Mouse (Mus musculus) CH12.LX (cell line): ENCODE data around the gene Cyth4. TPM values are rescaled to one million over a fixed set of nuclear protein-coding genes. Genes with fewer than 3 reads are reported as not detected.

ENCODE experiments used
- DNase-seq: peaks from one replicate; pipeline ENCODE4 v3.0.0-alpha.2; 2013; ENCODE audit errors: extremely low read depth
- H3K27ac ChIP-seq: 2 replicates; pipeline ENCODE4 v1.5.1; 2012; ENCODE audit warnings: low read depth, mild to moderate bottlenecking, control low read depth, moderate library complexity; ENCODE audit not compliant: insufficient read depth
- H3K27me3 ChIP-seq: replicated peaks from 2 replicates; pipeline ENCODE3; 2012; ENCODE audit warnings: inconsistent platforms
- H3K36me3 ChIP-seq, 2 experiments: replicated peaks in 1 of 2; 2 replicates each; pipeline versions ENCODE3 to v1.6.1; 2012; ENCODE audit warnings: inconsistent platforms in 1 of 2, low read length in 1 of 2, mild to moderate bottlenecking in 1 of 2, mixed read lengths in 1 of 2, moderate library complexity in 1 of 2; ENCODE audit not compliant: control insufficient read depth in 1 of 2, insufficient read depth in 1 of 2
- H3K4me1 ChIP-seq, 2 experiments: 2 replicates each; pipeline ENCODE4 v1.6.1; 2012; ENCODE audit warnings: inconsistent platforms in 1 of 2, moderate library complexity in 1 of 2; ENCODE audit not compliant: insufficient read depth in 2 of 2, control insufficient read depth in 1 of 2
- H3K4me2 ChIP-seq: 2 replicates; pipeline ENCODE4 v1.6.1; 2012; ENCODE audit warnings: low read depth, mild to moderate bottlenecking, control low read depth; ENCODE audit not compliant: poor library complexity, insufficient read depth, severe bottlenecking
- H3K4me3 ChIP-seq, 3 experiments: fragments of 150-350 bp in 1 of 3; sonication (generic) in 1 of 3; replicated peaks in 1 of 3; 2 replicates each; pipeline versions ENCODE3 to v1.5.1; 2011 to 2012; ENCODE audit warnings: low read depth in 2 of 3, low read length in 2 of 3, mild to moderate bottlenecking in 2 of 3, moderate library complexity in 2 of 3, control low read depth in 1 of 3, improper control_type of control experiment in 1 of 3, inconsistent platforms in 1 of 3, mixed read lengths in 1 of 3; ENCODE audit not compliant: poor library complexity in 1 of 3
- H3K79me2 ChIP-seq: replicated peaks from 2 replicates; pipeline ENCODE4 v1.6.1; 2012; ENCODE audit warnings: mild to moderate bottlenecking, moderate library complexity; ENCODE audit not compliant: control insufficient read depth, poor library complexity, insufficient read depth, severe bottlenecking; ENCODE audit errors: extremely low read depth
- H3K9ac ChIP-seq: 2 replicates; pipeline ENCODE4 v1.6.1; 2012; ENCODE audit warnings: low read depth, mild to moderate bottlenecking, control low read depth, moderate library complexity; ENCODE audit not compliant: insufficient read depth
- H3K9me3 ChIP-seq: replicated peaks from 2 replicates; pipeline ENCODE3; 2012; ENCODE audit warnings: low read length, inconsistent platforms, mixed read lengths
- BHLHE40 ChIP-seq: IDR thresholded peaks from 2 replicates; pipeline ENCODE4 v1.6.1; 2011; ENCODE audit warnings: mild to moderate bottlenecking, low read depth, low read length, improper control_type of control experiment
- CHD1 ChIP-seq: IDR thresholded peaks from 2 replicates; pipeline ENCODE4 v1.6.1; 2012; ENCODE audit warnings: low read depth, low read length, improper control_type of control experiment, inconsistent platforms
- CHD2 ChIP-seq: IDR thresholded peaks from 2 replicates; pipeline ENCODE4 v1.6.1; 2011; ENCODE audit warnings: low read length, improper control_type of control experiment
- CTCF ChIP-seq, 2 experiments: IDR thresholded peaks in 1 of 2; conservative IDR thresholded peaks in 1 of 2; 2 replicates each; pipeline ENCODE4 v1.5.1; 2011 to 2012; ENCODE audit warnings: low read depth in 2 of 2, low read length in 2 of 2, improper control_type of control experiment in 1 of 2, inconsistent platforms in 1 of 2, mild to moderate bottlenecking in 1 of 2, moderate library complexity in 1 of 2
- E2F4 ChIP-seq: IDR thresholded peaks from 2 replicates; pipeline ENCODE4 v1.6.1; 2011; ENCODE audit warnings: low read depth, low read length, improper control_type of control experiment; ENCODE audit not compliant: insufficient replicate concordance
- ELF1 ChIP-seq: IDR thresholded peaks from 2 replicates; pipeline ENCODE4 v1.6.1; 2014; ENCODE audit warnings: low read depth, mild to moderate bottlenecking, inconsistent platforms, low read length, improper control_type of control experiment
- EP300 ChIP-seq: IDR thresholded peaks from 2 replicates; pipeline ENCODE4 v1.6.1; 2011; ENCODE audit warnings: low read length, improper control_type of control experiment
- ETS1 ChIP-seq: conservative IDR thresholded peaks from 2 replicates; pipeline ENCODE4 v1.6.1; 2012; ENCODE audit warnings: low read depth, mild to moderate bottlenecking, inconsistent platforms, low read length, improper control_type of control experiment, moderate library complexity
- HCFC1 ChIP-seq: IDR thresholded peaks from 2 replicates; pipeline ENCODE4 v1.6.1; 2012; ENCODE audit warnings: low read depth, mild to moderate bottlenecking, inconsistent platforms, low read length, improper control_type of control experiment
- IRF4 ChIP-seq: IDR thresholded peaks from 2 replicates; pipeline ENCODE4 v1.6.1; 2014; ENCODE audit warnings: low read depth, mild to moderate bottlenecking, inconsistent platforms, low read length, improper control_type of control experiment
- JUN ChIP-seq: IDR thresholded peaks from 2 replicates; pipeline ENCODE4 v1.6.1; 2011; ENCODE audit warnings: low read depth, mild to moderate bottlenecking, low read length, improper control_type of control experiment, moderate library complexity; ENCODE audit not compliant: insufficient read depth
- JUND ChIP-seq: conservative IDR thresholded peaks from 2 replicates; pipeline ENCODE4 v1.6.1; 2011; ENCODE audit warnings: low read depth, low read length, improper control_type of control experiment
- KAT2A ChIP-seq: IDR thresholded peaks from 2 replicates; pipeline ENCODE4 v1.6.1; 2012; ENCODE audit warnings: low read length, improper control_type of control experiment, inconsistent platforms; ENCODE audit not compliant: insufficient replicate concordance
- MAFK ChIP-seq: IDR thresholded peaks from 2 replicates; pipeline ENCODE4 v1.6.1; 2011; ENCODE audit warnings: low read length, improper control_type of control experiment; ENCODE audit not compliant: insufficient replicate concordance
- MAX ChIP-seq: IDR thresholded peaks from 2 replicates; pipeline ENCODE4 v1.6.1; 2011; ENCODE audit warnings: low read length, improper control_type of control experiment
- MAZ ChIP-seq: IDR thresholded peaks from 2 replicates; pipeline ENCODE4 v1.6.1; 2012; ENCODE audit warnings: low read depth, mild to moderate bottlenecking, inconsistent platforms, low read length, improper control_type of control experiment, moderate library complexity
- MEF2A ChIP-seq: IDR thresholded peaks from 2 replicates; pipeline ENCODE4 v1.6.1; 2014; ENCODE audit warnings: low read depth, mild to moderate bottlenecking, inconsistent platforms, low read length, improper control_type of control experiment, borderline replicate concordance
- MXI1 ChIP-seq: IDR thresholded peaks from 2 replicates; pipeline ENCODE4 v1.6.1; 2011; ENCODE audit warnings: mild to moderate bottlenecking, low read depth, low read length, improper control_type of control experiment
- NELFE ChIP-seq: IDR thresholded peaks from 2 replicates; pipeline ENCODE4 v1.6.1; 2011; ENCODE audit warnings: low read depth, low read length, improper control_type of control experiment
- NRF1 ChIP-seq: IDR thresholded peaks from 2 replicates; pipeline ENCODE4 v1.6.1; 2014; ENCODE audit warnings: low read depth, mild to moderate bottlenecking, inconsistent platforms, low read length, improper control_type of control experiment, moderate library complexity
- PAX5 ChIP-seq: IDR thresholded peaks from 2 replicates; pipeline ENCODE4 v1.6.1; 2012; ENCODE audit warnings: low read length, inconsistent platforms, mixed read lengths
- POLR2A ChIP-seq: IDR thresholded peaks from 2 replicates; pipeline ENCODE4 v1.6.1; 2011; ENCODE audit warnings: low read depth, mild to moderate bottlenecking, improper control_type of control experiment, low read length
- POLR2AphosphoS2 ChIP-seq: IDR thresholded peaks from 2 replicates; pipeline ENCODE4 v1.6.1; 2011; ENCODE audit warnings: low read depth, low read length, improper control_type of control experiment
- RCOR1 ChIP-seq: conservative IDR thresholded peaks from 2 replicates; pipeline ENCODE4 v1.6.1; 2012; ENCODE audit warnings: low read depth, mild to moderate bottlenecking, inconsistent platforms, low read length, improper control_type of control experiment
- SIN3A ChIP-seq: IDR thresholded peaks from 2 replicates; pipeline ENCODE4 v1.6.1; 2012; ENCODE audit warnings: low read length, improper control_type of control experiment, inconsistent platforms
- TBP ChIP-seq: conservative IDR thresholded peaks from 2 replicates; pipeline ENCODE4 v1.6.1; 2011; ENCODE audit warnings: low read depth, low read length, improper control_type of control experiment
- TCF12 ChIP-seq: IDR thresholded peaks from 2 replicates; pipeline ENCODE4 v1.6.1; 2014; ENCODE audit warnings: low read depth, mild to moderate bottlenecking, inconsistent platforms, low read length, improper control_type of control experiment
- UBTF ChIP-seq: IDR thresholded peaks from 2 replicates; pipeline ENCODE4 v1.6.1; 2012; ENCODE audit warnings: low read depth, mild to moderate bottlenecking, inconsistent platforms, low read length, improper control_type of control experiment, moderate library complexity
- USF2 ChIP-seq: conservative IDR thresholded peaks from 2 replicates; pipeline ENCODE4 v1.6.1; 2011; ENCODE audit warnings: low read depth, low read length, improper control_type of control experiment
- ZC3H11A ChIP-seq: IDR thresholded peaks from 2 replicates; pipeline ENCODE4 v1.6.1; 2012; ENCODE audit warnings: low read depth, mild to moderate bottlenecking, inconsistent platforms, low read length, improper control_type of control experiment
- ZKSCAN1 ChIP-seq: IDR thresholded peaks from 2 replicates; pipeline ENCODE4 v1.6.1; 2012; ENCODE audit warnings: low read depth, inconsistent platforms, low read length, improper control_type of control experiment, borderline replicate concordance
- ZMIZ1 ChIP-seq: IDR thresholded peaks from 2 replicates; pipeline ENCODE4 v1.6.1; 2012; ENCODE audit warnings: low read depth, mild to moderate bottlenecking, inconsistent platforms, low read length, improper control_type of control experiment
- ZNF384 ChIP-seq: IDR thresholded peaks from 2 replicates; pipeline ENCODE4 v1.6.1; 2012; ENCODE audit warnings: low read depth, low read length, improper control_type of control experiment, inconsistent platforms
- dilution Hi-C: fragments of 300-500 bp; cut with MboI; formaldehyde crosslinking; loops from 2 replicates; pipeline ENCODE4 v1.14.3; 2020; ENCODE audit warnings: low sequenced_read_pairs; ENCODE audit not compliant: extremely low pct_unique_long_range_greater_than_20kb, extremely low pct_ligation_motif_present
- in situ Hi-C: fragments of 300-500 bp; cut with MboI; formaldehyde crosslinking; loops from 3 replicates; pipeline ENCODE4 v1.14.3; 2019; ENCODE audit warnings: low sequenced_read_pairs, low pct_ligation_motif_present, low pct_unique_long_range_greater_than_20kb, mixed read lengths
- polyA plus RNA-seq: library from polyadenylated mRNA; unstranded; fragments of >175 nt; gene quantifications from 2 replicates; pipeline ENCODE4 v1.2.1, GENCODE M21; 2012; ENCODE audit warnings: low read depth; ENCODE audit not compliant: insufficient read length
- total RNA-seq, 2 experiments: library from RNA; depleted of rRNA; stranded (reverse); fragments of 300-350 nt in 1 of 2; fragments of >200 nt in 1 of 2; gene quantifications; 2 replicates each; pipeline ENCODE4 v1.2.3; 2012 to 2014

Cyth4 gene
- total and polyA plus RNA-seq, 3 experiments = 39.2 to 75.3 (median 42.2) TPM

DNA sequence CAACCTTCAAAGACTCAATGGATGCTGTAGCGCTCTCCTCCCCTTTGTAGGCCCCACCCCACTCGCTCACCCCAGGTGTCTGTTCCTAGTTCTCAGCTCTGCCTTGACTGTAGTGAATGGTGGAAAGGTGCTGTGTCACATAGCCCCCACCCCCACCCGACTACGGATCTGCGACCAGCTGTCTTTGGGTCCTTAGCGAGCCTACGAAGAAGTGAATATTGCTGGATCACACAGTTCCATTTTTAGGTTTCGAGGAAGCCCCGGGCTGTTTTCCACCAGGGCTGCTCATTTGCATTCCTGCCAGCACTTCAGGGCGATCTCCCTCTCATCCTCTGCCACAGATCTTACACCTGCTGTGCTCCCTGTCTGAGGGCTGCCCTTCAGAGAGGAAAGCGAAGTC lies 13.5 kb upstream of the Cyth4 start (continued):
- TF ChIP-seq ZC3H11A = no peak
- no peak for TF ChIP-seq TBP
- peak; percentile 77; the same call in 1 of the 2 replicates for TF ChIP-seq RCOR1
- TF ChIP-seq PAX5 = no peak
- no peak for TF ChIP-seq USF2
- TF ChIP-seq ZNF384 = no peak
- TF ChIP-seq CHD2 = peak; percentile 64; the same call in 1 of the 2 replicates
- TF ChIP-seq ETS1 = peak; percentile 96
- no peak for TF ChIP-seq JUND
- peak; percentile 81 for TF ChIP-seq MAFK
- TF ChIP-seq NELFE = no peak; the same call in 1 of the 2 replicates
- no peak for TF ChIP-seq ZMIZ1
- no peak for TF ChIP-seq ZKSCAN1
- TF ChIP-seq MXI1 = peak; percentile 59
- peak; percentile 97 for TF ChIP-seq MEF2A
- TF ChIP-seq EP300 = peak; percentile 84
- TF ChIP-seq E2F4 = no peak
- TF ChIP-seq POLR2A = peak; percentile 29; the same call in 1 of the 2 replicates
- TF ChIP-seq NRF1 = no peak
- peak; percentile 66 for TF ChIP-seq BHLHE40

DNA sequence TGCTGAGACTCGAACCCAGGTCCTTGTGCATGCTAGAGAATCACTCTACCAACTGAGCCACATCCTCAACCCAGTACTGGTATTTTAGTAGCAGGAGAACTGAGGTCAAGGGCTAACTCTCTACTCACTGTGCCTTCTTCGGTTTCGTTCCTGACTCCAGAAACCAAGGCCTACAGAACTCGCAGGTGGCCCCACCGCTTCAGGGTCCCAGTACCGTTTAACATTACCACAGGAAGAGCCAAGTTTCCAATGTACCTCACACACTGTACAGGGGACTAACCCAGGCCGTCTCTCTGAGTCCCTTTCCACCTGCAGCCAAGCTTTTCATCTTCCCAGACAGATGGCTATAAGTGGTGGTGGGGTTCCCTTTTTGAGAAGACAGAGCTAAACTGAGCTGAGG lies 11.4 kb upstream of the Cyth4 start:
- TF ChIP-seq JUND (no peak), ELF1 (no peak), MAFK (no peak), ETS1 (peak; percentile 55), NRF1 (no peak), TBP (no peak), RCOR1 (no peak), JUN (no peak), CTCF (conservative IDR thresholded peaks at IDR 0.05 in 1 of 2, IDR thresholded peaks at IDR 0.05 in 1 of 2; ENCODE audit: low read depth in 2 of 2, low read length in 2 of 2) (no peak), E2F4 (no peak), CHD1 (no peak), ZKSCAN1 (no peak), BHLHE40 (no peak), SIN3A (no peak), ZC3H11A (no peak), MAZ (no peak), MEF2A (no peak; the same call in 1 of the 2 replicates), UBTF (no peak), TCF12 (peak; percentile 80), KAT2A (no peak), MAX (no peak), USF2 (no peak), POLR2AphosphoS2 (no peak), IRF4 (peak; percentile 60), EP300 (peak; percentile 46; the same call in 1 of the 2 replicates), HCFC1 (no peak), ZMIZ1 (no peak)
- no peaks in the 10 kb centered on the region for H3K27me3 ChIP-seq
- no peaks in the 10 kb centered on the region for H3K36me3 ChIP-seq
- DNase-seq = no peak
- no peak overlapping the region for H3K9ac ChIP-seq
- no peak overlapping the region for H3K4me3 ChIP-seq
- no peak overlapping the region for H3K4me2 ChIP-seq
- in situ Hi-C loops (loop anchor here (5.0 kb wide), 1 partner anchor 37 kb away; no protein-coding TSS in a partner anchor), dilution Hi-C loops (no loop called here)
- peaks cover 12% of the 10 kb centered on the region for H3K9me3 ChIP-seq
- peaks cover 43 to 83% of the 10 kb centered on the region in 2 experiments for H3K4me1 ChIP-seq
- H3K27ac ChIP-seq = peak overlapping the region; percentile 65
- no peaks in the 10 kb centered on the region for H3K79me2 ChIP-seq
